Mouse (Mus musculus): ENCODE results near the gene Alk.

Alk gene

DNA sequence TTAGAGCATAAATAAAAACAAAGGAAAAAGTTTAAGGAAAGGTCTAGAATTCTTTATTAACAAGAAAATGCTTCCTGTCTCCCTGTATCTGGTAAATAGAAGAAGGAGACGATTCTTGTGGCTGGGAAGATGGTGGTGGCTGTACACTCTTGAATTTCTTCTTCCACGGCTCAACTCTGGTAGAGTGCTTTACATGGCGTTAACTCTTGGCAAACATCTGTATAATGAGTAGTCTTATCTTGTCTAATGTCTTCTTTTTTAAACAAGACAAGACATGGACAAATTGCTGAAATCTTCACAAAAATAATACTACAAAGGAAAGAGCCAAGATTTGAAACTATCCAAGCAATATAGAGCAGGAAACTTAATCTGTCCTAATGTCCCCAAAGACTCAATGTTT is 202.6 kb downstream of the Alk start:
- DNase-seq (ENCODE audit: inconsistent ontology term) = no peak

- DNase-seq (ENCODE audit: inconsistent ontology term) = peak; percentile 53
Measured at GRCm38 (mm10) chr17:72401349-72401748, 203.1 kb downstream of the Alk start.

GRCm38 (mm10) chr17:72399331-72400059 is 204.9 kb downstream of the Alk start:
- no peak for DNase-seq (ENCODE audit: inconsistent ontology term)

DNA sequence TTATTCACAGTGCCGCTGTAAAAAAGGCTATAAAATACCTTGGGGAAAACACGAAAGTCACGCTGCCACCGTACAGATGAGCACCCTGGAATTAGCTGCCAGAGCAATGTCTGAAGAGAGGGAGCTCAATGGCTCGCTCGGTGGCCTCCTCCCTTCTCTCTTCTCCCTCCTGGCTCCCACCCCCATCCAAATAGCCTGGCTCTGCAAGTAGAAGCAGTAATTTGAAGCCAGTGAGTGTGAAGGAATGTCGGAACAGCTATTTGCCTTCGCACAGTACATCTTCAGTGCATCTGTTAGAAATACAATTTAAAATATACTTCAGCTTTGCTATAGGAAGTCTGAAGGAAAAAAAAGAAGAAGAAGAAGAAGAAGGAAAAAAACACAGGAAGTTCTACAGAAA is 208.5 kb downstream of the Alk start:
- DNase-seq (ENCODE audit: inconsistent ontology term) = peak; percentile 45

DNA sequence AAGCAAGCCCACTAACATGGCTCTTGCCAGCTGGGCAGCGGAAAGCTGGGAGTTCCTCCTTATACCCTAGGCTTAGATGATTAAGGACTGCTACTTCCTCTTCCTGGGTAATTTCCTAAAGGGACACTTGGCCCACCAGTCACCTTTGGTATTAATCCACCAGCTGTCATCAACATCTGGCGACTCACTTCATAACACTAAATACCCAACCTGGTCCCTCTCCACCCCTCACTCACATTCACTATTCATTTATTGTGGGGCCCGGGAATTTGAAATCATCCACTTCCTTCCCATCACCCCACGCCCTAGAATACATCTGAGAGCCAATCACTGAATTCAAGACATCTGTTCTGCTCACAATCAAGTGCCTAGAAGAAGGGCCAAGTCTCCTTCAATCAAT is 235.4 kb downstream of the Alk start:
- no peak for DNase-seq (ENCODE audit: inconsistent ontology term)

DNA sequence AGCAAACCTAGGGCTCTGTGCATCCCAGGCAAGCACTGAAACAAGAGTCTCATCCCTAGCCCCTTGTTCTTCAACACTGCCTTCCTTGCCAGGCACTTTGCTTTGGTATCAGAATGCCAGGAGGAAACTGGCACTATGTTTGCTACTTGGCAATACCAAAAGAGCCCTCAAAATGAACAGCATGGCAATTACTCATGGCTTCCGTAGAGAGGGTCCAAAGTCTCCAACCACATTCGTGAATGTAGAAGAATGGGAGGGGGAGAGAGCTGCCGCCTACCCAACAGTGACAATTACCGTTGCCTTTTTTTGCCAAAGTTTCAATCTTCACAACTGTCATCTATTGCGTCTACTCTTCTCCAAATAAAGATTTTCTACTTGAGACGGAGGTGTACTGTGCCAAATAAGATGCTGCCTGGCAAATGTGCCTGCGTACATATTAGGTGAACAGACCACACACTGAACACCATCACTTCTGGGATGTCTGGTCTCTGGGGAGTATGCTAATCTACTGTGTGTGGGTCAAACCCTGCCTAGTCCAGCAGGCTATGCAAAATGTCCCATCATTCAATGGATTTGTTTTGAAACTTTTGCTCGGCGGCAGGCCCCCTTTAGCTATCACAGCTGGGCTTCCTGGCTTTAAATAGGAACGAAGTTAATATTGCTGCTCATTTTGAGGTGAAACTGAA is 241.5 kb downstream of the Alk start:
- no peak for DNase-seq (ENCODE audit: inconsistent ontology term)

- no peak for DNase-seq (ENCODE audit: inconsistent ontology term)
Measured at GRCm38 (mm10) chr17:72361961-72362360, 242.5 kb downstream of the Alk start.

GRCm38 (mm10) chr17:72356759-72357302 is 247.6 kb downstream of the Alk start:
- DNase-seq (ENCODE audit: inconsistent ontology term) = no peak

DNA sequence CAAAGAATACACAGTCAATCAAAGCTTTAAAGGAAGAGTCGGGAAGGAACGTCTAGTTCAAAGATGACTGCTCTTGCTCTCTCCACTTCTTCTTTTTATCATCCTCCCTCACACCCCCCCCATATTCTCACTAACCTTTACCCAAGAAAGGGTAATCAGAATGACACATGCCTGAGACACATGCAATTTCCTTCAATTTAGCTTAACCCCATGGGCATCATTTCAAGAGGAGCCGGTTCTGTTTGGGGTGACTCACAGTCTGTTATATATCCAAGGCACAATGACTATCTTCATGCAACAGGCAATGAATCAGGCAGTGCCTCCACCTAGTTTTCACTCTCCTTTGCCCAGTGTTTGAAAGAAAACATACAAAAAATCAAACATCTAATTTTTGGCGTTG is 265.0 kb downstream of the Alk start:
- DNase-seq (ENCODE audit: inconsistent ontology term) = peak; percentile 38

- peak; percentile 89 for DNase-seq (ENCODE audit: inconsistent ontology term)
Measured at GRCm38 (mm10) chr17:72332909-72333308, 271.5 kb downstream of the Alk start.

DNA sequence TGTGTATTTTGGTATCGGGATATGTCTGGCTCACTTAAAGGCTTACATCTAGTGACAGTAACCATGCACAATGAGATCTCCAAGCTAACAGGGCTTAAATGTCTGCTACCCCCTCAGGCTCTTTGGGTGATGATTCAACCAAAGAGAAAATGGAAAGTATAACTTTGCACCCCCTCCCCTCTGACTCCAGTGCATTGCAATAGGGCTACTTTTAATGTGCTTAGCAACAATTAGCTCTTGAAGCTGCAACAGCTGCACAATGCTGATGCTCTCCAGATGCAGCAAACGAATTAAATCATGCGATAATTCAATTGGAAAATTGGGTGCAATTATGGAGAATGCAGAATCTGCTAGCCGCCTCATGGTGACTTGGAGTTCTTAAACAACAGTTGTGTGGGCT is 278.5 kb downstream of the Alk start:
- DNase-seq (ENCODE audit: inconsistent ontology term) = no peak

GRCm38 (mm10) chr17:72319576-72319975 is 284.9 kb downstream of the Alk start:
- no peak for DNase-seq (ENCODE audit: inconsistent ontology term)

- no peak for DNase-seq (ENCODE audit: inconsistent ontology term)
Measured at GRCm38 (mm10) chr17:72299651-72300050, 304.8 kb downstream of the Alk start.

DNA sequence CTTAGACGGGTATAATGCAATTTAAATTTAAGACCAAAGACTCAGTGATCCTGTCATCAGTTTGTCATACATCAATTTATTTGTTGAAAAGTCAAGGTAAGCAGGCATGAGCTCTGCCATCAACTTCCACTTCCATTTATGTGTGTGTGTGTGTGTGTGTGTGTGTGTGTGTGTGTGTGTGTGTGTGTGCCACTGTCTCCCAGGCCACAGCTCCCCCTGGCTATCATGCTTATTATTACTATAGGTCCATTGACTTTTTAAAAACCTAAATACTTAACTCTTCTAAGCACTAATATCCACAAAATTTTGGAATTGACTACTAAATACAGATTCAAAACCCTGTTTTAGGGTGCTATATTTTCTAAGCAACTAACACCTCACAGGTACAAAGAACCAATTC is 308.1 kb downstream of the Alk start:
- DNase-seq (ENCODE audit: inconsistent ontology term) = no peak

- DNase-seq (ENCODE audit: inconsistent ontology term) = no peak
Measured at GRCm38 (mm10) chr17:72293267-72293580, 311.2 kb downstream of the Alk start.

DNA sequence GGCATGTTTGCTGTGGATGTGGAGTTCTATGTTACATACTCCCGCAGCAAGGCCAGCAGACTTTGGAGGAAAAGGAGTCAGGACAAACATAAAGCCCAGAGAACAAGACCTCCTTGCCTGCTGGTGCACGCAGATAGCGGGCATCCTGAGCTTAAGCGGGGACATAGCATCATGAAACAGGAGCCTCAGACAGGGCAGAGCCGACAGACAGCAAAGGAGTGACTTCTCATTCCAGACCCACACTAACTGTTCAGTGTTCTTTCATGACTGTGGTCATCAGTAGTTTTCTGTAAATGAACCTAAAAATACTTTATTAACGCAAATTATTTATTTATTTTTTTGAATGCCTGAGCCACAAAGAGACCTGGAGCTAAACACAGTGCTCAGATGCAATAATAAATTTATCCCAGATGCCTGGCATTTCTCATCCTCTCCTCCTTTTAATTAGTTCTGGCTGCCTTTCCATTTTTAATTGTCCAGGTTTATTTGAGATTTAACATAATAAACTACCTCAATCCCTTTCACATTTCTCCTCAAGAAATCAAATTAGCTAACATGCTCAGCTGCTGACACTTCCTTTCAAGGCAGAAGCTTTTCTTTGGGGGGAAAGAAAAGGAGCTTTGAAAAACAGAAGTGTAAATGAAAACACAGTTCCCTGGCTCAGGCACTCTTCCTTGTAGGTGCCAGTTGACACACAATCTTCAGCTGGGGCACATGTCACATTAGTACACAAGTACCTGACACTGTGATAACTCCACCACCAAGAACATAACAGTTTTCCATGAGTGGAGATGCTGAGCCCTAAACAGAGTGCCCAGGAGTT is 311.8 kb downstream of the Alk start:
- peak; percentile 64 for DNase-seq (ENCODE audit: inconsistent ontology term)

DNA sequence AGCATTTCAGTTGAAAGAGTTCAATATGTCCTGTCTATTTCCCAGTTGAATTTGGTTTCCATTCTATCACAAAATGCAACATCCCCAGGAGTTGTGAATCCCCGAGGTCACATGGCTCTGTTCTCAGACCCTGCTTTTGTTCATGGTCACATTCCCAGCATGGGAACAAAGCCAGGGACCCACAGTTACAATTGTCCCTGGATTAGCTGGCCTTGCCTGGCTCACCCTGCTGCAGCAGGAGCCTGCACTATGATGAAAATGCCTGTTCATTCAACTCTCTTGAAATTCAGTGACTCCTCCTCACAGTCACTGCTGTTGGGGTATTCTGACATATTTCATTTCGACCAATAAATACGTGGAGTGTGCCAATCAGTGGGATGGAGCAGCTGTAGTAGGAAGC is 318.5 kb downstream of the Alk start:
- peak; percentile 40 for DNase-seq (ENCODE audit: inconsistent ontology term)

- DNase-seq (ENCODE audit: inconsistent ontology term) = no peak
Measured at GRCm38 (mm10) chr17:72278296-72278695, 326.1 kb downstream of the Alk start.

DNA sequence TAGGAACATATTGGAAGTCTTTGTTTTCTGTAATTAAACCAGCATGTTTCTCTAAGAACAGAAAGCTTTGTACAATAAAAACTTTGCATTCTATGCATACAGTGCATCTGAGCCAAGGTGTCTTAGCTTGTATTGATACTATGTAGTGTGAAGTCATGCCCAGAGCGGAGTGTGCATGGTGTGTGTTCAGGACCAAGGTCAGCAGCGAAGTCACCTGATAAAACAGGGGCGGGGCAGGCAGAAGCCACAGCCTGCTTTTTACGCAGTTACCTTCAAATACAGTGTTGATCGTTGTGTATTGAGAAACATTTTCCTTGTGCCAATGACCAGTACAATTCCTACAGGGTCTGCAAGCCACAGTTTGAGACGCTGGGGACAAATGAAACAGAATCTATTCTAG is 327.6 kb downstream of the Alk start:
- DNase-seq (ENCODE audit: inconsistent ontology term) = no peak

GRCm38 (mm10) chr17:72275391-72275904 is 329.0 kb downstream of the Alk start:
- peak; percentile 89 for DNase-seq (ENCODE audit: inconsistent ontology term)

- DNase-seq (ENCODE audit: inconsistent ontology term) = no peak
Measured at GRCm38 (mm10) chr17:72274205-72274604, 330.2 kb downstream of the Alk start.

DNA sequence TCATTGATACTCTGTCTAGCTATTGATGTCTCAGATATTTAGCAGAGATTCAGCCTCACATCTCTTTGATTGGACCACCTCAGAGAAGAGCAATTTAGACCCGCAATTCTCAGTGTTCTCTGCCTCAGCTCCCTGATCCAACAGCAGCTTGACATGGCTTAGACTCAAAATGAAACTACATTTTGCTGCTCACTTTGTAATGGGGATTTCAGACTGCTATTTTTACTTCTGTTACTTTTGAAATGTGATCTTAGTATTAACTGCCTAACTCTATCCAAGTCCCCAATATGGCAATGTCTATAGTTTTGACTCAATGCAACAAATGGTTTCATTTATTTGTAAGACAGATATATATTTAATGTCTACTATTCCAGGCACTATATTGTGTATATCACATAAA is 332.8 kb downstream of the Alk start:
- DNase-seq (ENCODE audit: inconsistent ontology term) = no peak
